Mouse (Mus musculus) frontal cortex, postnatal 10 days (tissue): ENCODE measurements at regions not wholly inside any gene's neighbourhood (a gene's known extent, or its start where the extent isn't known, plus 50 kb on each side); places are given as distances from the start of the nearest gene placed in this dataset.

ENCODE experiments used
- DNase-seq, 2 experiments: peaks; one replicate each; pipeline ENCODE4 v3.0.0; 2022; ENCODE audit warnings: low spot score in 2 of 2, mixed read lengths in 1 of 2

DNA sequence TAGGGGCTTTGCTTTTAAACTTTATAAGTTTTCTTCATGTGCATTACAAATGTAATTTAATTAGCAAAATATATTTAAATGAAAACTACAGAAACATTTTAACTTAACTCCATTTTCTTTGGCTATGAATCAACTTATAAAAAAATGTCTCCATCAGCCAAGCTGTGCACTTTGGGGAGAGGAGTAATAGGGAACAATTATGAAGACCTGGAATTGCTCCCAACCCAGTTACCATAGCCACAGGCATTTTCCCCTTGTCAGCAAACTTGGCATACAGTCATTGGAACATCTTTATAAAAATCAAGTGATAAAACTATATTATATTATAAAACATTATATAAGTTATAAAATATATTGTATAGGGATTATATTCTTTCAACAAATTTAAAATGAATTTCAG lies 65.0 kb downstream of the Atxn7l3b start:
- DNase-seq: no peak

DNA sequence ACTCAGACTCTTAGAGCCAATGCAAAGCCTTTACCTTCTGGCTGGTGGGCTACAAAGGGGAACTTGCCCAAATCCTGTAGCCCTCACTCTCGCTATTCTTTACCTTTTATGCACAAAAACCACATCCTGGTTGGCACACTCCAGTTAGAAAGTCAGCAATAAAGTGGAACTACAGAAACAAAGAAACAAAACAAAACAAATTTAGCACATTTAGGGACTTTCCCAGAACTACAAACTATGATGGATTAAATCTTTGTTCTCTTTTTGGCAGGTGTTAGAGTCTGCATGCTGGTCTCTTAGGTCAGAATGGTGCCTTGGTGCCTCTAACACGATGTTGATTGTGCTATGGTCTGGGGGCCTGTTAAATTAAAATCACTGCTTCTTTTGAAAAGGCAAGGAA lies 65.4 kb downstream of the Atxn7l3b start:
- DNase-seq: no peak

DNA sequence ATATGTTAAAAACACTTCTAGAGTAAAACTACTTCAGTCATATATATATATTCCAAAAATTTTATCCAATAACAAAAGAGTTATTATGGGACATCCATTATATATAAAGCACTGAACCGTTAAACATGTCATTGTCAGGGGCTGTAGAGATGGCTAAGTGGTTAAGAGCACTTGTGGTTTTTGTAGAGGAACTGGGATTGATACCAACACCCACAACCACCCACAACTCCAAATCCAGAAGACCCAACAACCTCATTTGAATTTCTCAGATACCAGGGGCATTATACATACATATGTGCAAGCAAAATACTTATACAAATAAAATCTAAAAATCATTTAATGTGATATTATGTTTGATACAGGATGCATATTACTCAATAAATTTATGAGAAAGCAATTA lies 76.8 kb downstream of the Atxn7l3b start:
- DNase-seq: no peak

DNA sequence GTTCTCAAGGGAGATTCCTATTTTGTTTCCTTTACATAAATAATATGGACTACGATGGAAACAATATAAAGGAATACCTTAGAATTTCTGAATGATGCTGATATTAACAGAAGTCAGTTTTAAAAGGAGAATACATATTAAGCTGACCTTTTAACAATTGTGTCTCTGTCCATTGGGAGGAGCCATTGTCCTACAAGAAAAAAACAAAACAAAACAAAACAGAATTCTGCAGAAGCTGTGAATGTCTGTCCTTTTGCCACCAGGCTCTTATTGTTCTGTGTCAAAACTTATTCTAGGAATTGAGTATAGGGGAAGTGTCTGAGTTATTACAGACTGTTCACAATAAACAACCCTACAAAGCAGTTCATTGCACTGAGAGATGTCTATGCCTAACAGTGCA lies 82.6 kb downstream of the Atxn7l3b start:
- DNase-seq: no peak

DNA sequence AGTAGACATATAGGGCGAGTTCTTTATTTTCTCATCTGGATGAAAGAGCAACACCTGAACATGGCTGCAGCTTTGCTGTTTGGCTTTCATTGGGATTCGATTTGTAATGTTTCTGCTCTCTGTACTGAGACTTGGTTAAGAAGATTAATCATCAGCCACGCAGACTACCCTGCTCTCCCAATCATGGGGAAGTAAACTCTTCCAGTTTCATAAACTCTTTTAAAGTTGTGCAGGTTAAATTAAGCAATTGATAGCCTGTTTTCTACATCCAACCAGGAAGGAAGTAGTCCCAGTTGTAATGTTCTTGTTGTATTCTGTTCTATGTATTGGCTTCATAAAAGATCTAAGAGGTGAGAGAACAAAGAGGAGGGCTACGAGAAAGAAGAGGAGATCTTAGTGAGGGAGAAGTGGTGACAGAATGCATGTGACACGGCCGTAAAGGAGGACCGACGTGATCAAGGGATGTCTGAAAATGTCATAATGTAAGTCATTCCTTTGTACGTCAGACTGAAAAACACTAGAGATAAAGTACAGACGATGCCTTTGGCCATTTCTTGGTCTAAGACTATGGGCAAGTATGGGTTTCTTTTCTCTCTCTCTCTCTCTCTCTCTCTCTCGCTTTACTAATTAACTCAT lies 91.3 kb downstream of the Atxn7l3b start:
- no peak for DNase-seq

DNA sequence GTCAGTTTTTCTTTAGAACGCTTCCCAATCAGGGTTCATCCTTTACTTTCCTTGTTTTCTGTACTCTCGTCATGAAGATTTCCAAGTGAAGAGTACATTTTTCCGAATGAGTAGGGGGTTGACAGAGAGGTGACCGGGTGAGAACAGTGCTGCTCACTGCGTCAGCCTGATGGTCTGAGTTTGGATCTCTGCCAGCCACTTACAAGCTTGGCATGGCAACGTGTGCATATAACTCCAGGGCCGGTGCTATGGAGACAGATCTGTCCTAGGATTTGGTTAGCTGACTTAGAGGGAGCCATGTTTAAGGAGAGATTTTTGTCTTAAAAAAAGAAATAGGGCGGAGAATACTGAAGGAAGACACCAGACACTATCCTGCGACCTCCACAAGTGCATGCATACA lies 92.8 kb downstream of the Atxn7l3b start:
- no peak for DNase-seq

DNA sequence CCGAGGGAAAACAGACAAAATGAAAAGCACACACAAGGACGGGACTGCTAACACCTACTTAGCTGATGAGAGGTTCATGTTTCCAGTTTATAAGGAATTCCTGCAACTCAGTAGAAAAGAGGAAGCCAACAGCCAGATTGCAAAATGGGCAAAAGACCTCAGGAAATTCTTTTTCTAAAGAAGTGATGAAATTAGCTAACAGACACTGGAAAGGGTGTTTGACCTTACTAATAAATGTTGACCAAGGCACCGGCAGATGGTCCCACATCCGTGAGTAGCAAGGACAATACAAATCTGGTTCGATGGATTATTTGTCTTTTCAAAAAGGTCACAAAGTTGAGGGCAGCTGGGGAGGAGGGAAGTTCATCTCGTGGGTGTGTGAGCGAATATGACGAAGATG lies 93.3 kb downstream of the Atxn7l3b start:
- no peak for DNase-seq

DNA sequence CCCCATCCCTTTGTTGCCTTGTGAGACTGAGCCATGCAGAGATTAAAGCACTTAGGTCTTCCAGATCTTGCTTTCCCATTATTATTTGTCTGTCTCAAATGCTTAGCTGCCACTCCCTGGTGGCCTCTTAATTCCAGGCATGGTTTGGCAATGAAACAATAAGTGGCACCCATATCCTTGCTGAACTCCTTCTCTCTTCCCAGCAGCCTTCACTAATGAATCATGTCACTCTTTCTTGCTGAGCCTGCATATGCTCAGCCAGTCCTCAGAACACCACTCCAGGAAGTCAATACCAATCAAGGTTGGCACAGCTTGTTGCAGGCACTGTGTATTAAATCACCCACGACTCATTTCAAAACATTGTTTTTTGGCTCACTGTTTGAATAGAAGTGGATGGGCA lies 118.6 kb downstream of the Atxn7l3b start:
- DNase-seq: no peak

DNA sequence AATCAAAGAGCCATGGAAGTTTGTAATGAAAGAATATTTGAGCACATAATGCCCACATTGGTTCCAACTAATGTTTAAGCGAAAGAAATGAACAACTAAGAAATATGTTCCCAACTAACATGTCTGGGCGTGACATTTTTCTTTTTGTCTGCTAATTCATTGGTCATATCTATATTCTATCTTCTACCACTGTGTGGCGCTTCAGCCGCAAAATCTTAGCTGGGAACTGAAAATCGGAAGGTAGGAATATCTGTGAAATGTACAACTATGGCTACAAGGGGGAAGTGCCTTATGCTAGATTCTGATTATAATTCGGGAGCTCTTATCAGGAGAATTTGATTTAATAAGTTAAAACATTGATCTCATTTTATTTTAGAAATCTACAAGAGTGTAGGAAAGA lies 125.2 kb downstream of the Atxn7l3b start:
- no peak for DNase-seq

DNA sequence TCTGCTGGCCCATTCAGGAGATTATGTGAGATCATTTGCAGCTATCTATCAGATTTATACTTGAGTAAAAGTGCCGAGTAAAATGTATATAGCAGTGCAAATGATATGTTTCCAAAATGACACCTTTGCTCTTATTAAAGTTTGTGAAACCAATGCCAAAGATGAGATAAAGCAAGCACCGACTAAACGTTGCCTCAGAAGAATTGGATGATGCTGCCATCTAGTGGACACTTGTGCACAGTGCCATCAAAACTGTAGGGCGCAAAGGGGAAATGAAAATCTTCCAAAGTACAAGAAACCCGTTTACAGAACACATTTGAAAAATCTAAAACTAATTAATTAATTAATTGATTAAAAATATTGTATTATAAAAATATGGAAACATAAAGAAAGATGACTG lies 127.2 kb downstream of the Atxn7l3b start:
- peak in 1 of 2 experiments; percentile 28 for DNase-seq

DNA sequence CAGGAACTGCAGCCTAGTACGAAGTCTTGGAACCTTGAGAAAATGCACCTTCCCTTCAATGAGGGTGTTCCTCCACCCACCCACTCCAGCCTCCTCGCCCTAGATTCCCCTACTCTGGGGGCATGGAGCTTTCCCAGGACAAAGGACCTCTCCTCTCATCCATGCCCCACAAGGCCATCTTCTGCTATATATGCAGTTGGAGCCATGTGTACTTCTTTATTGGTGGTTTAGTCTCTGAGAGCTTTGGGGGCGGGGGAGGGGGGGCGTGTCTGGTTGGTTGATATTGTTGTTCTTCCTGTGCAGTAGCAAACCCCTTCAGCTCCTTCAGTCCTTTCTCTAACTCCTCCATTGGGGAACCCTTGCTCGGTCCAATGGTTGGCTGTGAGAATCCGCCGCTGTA lies 130.2 kb downstream of the Atxn7l3b start:
- no peak for DNase-seq

DNA sequence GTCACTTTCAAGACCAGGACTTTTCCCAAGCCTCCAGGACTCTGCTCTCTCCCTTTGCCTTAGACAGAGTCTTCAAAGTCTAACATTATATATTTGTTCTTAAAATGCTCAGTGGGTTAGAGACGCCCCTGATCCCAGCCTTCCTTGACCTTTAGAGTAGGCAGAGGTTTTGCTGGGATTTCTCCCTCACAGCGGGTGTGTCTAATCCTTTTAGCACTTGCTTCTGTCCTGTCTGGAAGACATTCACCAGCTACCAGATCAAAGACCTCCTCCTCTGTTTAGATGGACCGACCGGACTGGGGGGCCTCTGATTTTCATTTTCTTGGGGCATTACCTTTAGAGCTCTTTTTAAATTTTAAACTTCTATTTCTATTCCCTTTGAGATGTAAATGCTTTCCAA lies 130.7 kb downstream of the Atxn7l3b start:
- DNase-seq: no peak

DNA sequence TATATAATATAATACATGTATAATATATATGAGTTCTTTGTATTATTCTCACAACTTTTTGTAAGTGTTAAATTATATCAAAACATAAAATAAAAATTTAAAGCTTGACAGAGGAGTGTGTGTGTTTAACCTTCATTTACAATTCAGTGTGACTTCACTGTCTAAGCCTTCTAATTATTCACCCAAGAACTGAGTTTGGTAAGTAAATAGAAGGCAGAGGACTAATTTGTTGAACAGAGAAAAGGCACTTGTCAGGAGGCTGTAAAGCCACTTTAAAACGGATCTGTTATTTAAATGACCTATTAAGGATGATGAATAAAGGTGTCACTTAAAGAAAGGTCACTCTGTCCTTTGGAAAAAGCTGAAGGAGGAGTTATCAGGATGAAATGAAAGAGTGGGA lies 132.9 kb downstream of the Atxn7l3b start:
- DNase-seq: no peak

DNA sequence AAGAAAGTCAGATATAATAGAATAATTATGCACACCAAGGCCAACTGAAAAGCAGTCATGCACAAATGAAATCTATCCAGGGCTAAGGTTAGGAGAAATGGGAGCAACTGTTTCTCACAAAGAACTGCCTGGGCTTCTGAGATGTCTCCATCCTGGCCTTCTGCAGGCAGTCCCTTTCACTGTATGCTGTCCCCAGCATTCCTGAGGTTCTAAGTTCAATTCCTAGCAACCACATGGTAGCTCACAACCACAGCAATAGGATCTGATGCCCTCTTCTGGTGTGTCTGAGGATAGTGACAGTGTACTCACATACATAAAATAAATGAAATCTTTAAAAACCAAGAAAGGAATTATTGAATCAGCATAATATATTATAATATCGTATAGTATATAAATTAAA lies 133.3 kb downstream of the Atxn7l3b start:
- no peak for DNase-seq

DNA sequence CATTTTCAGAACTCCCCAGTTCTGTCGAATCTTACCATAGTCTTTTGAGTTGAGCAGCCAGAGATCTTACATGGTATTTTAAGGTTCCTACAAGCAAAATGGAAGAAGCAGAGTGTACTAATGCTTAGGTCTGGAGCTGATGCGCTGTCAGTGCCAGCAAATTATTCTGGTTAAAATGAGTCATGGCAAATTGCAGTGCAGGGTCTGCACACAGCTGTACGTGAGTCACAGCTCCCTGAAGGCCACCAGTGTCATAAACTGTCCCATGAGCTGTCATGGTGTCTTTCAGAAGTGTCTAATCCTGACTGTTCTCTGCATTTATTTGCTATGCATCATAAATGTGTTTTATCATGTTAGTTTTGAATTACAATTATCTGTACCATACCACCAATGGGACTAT lies 140.6 kb downstream of the Atxn7l3b start:
- no peak for DNase-seq

DNA sequence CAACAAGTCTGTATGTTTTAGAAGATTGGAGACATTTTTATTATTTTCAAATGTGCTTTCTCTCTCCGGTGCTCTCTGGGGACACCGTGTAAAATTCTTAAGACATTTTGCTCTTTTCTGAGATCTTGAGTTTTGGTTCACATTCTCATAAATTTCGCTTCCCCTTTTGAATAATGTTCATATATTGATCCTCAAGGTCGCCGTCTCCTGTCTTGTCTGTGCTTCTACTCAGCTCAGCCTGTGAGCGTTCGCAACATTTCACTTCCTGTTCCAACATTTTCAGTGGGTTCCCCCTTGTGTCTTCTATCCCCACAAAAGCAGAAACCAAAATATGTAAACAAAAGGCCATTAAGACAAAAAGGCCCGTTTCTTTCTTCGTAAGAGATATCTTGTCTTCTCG lies 154.5 kb downstream of the Atxn7l3b start:
- no peak for DNase-seq

DNA sequence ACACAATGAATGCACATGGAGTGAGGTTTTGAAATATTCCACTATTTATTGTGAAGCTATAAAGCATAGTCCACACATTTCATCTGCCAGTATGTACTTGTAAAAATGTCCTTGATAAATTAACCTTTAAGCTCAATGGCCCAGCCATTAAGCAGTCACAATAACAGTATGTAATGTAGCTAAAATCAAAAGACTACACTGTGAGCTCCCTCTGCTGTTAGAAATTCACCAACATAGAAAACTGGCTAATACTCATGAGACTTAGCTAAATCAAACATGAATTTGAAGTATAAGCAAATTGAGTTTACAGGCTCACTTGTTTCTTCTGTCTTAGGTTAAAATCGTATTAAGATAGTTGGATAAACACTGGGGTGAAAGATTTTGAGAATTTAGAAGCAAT lies 182.1 kb downstream of the Atxn7l3b start:
- DNase-seq: no peak

DNA sequence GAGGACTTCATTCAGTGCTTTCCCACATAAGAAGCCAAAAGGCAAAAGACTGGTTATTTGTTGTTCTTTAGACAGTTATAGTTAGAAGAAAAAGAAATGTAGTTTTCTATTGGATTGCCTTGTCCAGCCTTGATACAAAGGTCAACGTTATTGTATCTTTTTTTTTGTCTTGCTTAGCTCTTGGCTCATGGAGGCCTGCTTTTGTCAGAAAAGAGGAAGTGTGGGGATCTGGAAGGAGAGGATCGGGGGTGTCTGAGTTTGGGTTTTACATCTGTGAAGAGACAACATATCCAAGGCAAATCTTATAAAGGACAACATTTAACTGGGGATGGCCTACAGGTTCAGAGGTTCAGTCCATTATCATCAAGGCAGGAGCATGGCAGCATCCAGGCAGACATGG lies 185.3 kb downstream of the Atxn7l3b start:
- no peak for DNase-seq

DNA sequence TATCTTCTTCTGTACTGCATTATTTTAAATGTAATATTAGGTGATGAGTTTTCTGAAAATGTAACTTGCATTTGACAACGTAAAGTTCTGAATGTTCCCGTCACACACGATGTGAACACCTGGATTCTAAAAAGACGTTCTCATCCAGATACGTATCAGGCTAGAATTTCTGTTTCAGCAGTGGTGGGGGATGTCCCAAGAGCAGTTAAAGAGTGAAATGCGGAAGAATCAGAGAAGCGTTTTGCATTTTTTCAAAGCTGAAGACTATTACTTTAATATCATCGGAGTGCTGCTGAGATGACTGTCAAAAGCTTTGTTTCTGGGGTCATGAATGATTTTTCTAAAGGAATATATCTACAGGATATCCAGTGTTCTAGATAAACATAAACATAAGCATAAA lies 186.7 kb downstream of the Atxn7l3b start:
- no peak for DNase-seq
